Mouse (Mus musculus) midbrain, embryonic 16.5 days (tissue): ENCODE data around the gene Abhd14b. TPM values are rescaled to one million over a fixed set of nuclear protein-coding genes. Genes with fewer than 3 reads are reported as not detected.
A peak's percentile ranks its signal among the peaks of the same experiment; 100 is the strongest.

Experiments used
- ATAC-seq: fragments of 200-750 bp; cut with Nextera tagmentation; 2 replicates; pipeline ENCODE4 v1.8.0; 2017; ENCODE audit warnings: moderate TSS enrichment
- H3K27ac ChIP-seq: fragments of 300-500 bp; sonication (generic); 2 replicates; pipeline ENCODE4 v1.5.1; 2014; ENCODE audit warnings: mild to moderate bottlenecking, low read length, mixed read lengths
- H3K27me3 ChIP-seq: fragments of 300-500 bp; sonication (generic); 2 replicates; pipeline ENCODE4 v1.6.1; 2014; ENCODE audit warnings: low read depth, low read length, mixed read lengths; ENCODE audit not compliant: control insufficient read depth, insufficient read depth
- H3K36me3 ChIP-seq: fragments of 300-500 bp; sonication (generic); 2 replicates; pipeline ENCODE4 v1.6.1; 2014; ENCODE audit warnings: mild to moderate bottlenecking, low read length, moderate library complexity, mixed read lengths; ENCODE audit not compliant: control insufficient read depth, insufficient read depth
- H3K4me1 ChIP-seq: fragments of 300-500 bp; sonication (generic); 2 replicates; pipeline ENCODE4 v1.6.1; 2014; ENCODE audit warnings: mild to moderate bottlenecking, low read length, mixed read lengths; ENCODE audit not compliant: control insufficient read depth, insufficient read depth
- H3K4me2 ChIP-seq: fragments of 300-500 bp; sonication (generic); 2 replicates; pipeline ENCODE4 v1.6.1; 2014; ENCODE audit warnings: mild to moderate bottlenecking, low read length, mixed read lengths
- H3K4me3 ChIP-seq: fragments of 300-500 bp; sonication (generic); 2 replicates; pipeline ENCODE4 v1.5.1; 2014; ENCODE audit warnings: low read depth, mild to moderate bottlenecking, low read length, moderate library complexity, mixed read lengths
- H3K9ac ChIP-seq: fragments of 300-500 bp; sonication (generic); 2 replicates; pipeline ENCODE4 v1.6.1; 2014; ENCODE audit warnings: low read depth, low read length, mixed read lengths
- H3K9me3 ChIP-seq: fragments of 300-500 bp; sonication (generic); replicated peaks from 2 replicates; pipeline ENCODE4 v1.6.1; 2014; ENCODE audit warnings: mild to moderate bottlenecking, low read length, mixed read lengths; ENCODE audit not compliant: control insufficient read depth, poor library complexity, severe bottlenecking
- WGBS: fragments of 180-500 bp; shearing (Covaris S2); extraction: QIAGEN DNeasy Blood & Tissue Kit; methylation state at CpG from one replicate; pipeline ENCODE4 v1.1.7; 2014; 5-methylcytosine and 5-hydroxymethylcytosine counted together
- polyA plus RNA-seq: library from polyadenylated mRNA; unstranded; fragments of >200 nt; fragmentation: Nextera tagmentation; extraction: Ambion mirVana; gene quantifications from 2 replicates; pipeline ENCODE4 v1.2.1, GENCODE M21; 2015

Abhd14b gene
- polyA plus RNA-seq, 1 experiment from 2014 or later: 10.6 TPM

DNA sequence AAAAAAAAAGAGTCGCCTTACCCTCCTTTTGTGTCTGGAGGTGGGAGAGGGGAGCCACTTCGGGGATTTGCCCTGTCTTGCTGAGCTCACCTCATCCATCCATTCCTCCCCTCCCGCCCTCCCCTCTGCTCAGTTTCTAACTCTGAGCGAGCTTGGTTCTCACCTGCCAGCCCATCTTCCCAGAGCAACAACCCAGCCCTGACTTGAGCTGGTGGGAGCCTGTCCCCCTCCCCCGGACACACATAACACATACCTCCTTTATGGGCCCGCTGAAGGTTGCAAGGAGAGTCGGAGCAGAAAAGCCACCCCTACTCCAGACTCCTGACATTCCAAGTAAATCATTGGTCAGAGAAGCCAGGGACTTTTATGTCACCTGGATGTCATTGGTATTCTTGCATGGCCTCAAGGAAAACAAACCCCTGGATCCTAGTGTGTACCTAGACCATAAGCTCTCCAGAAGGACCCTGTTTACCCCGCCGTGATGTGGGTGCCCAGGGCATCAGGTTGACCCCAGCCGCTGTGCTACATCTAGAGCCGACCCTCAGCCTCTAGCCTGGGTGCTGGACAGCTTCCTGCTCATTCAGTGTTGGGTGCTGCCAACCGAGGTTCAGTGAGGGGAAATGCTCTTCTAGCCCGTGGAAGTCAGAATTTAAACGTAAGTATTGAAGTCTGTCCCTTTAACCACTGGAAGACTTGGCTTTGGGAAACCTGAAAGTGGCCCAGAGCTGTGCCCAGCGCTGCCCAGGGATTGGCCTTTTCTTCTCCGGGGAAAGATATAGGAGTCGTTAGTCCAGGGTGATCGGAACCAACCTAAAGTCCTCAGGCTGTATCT lies 26.0 kb upstream of the Abhd14b start:
- Histone ChIP-seq H3K9ac (peak overlapping the region; percentile 57; the same call in 1 of the 2 replicates), H3K4me1 (peaks cover 30% of the 10 kb centered on the region), H3K9me3 (no peaks in the 10 kb centered on the region), H3K27me3 (no peaks in the 10 kb centered on the region; the same call in 1 of the 2 replicates), H3K27ac (peak overlapping the region; percentile 6), H3K4me2 (peak overlapping the region; percentile 41), H3K4me3 (peak overlapping the region; percentile 8; the same call in 1 of the 2 replicates), H3K36me3 (no peaks in the 10 kb centered on the region)
- WGBS: 8% methylated on average over 17 of the region's 18 CpGs
- ATAC-seq: peak; percentile 52

GRCm38 (mm10) chr9:106421865-106422160 lies 25.4 kb upstream of the Abhd14b start:
- Histone ChIP-seq H3K36me3 (no peaks in the 10 kb centered on the region), H3K4me3 (peak overlapping the region; percentile 8; the same call in 1 of the 2 replicates), H3K4me2 (peak overlapping the region; percentile 41), H3K9ac (no peak overlapping the region), H3K27ac (peak overlapping the region; percentile 6; the same call in 1 of the 2 replicates), H3K27me3 (no peaks in the 10 kb centered on the region; the same call in 1 of the 2 replicates), H3K9me3 (no peaks in the 10 kb centered on the region), H3K4me1 (peaks cover 30% of the 10 kb centered on the region)
- 0% methylated on average over 3 of the region's 3 CpGs for WGBS
- ATAC-seq: peak; percentile 75

DNA sequence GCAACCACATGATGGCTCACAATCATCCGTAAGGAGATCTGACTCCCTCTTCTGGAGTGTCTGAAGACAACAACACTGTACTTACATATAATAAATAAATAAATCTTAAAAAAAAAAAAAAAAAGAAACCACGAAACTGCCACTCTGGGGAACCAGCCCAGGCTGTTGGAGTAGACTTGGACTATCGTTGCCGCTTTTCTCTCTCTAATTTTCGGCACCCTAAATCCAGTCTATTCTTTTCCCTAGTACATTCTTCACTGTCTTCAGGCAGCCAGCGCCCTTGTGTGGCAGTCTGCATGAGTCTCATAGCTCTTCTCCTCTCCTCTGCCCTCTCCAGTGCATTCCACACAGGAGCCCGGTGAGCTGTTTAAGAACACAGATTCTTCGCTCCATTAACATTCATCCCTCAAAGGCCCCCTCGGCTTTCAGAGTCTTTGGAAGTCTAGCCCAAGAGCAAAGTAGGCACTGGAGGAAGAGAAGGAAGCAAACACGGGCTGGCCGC lies 18.5 kb upstream of the Abhd14b start:
- Histone ChIP-seq H3K27me3 (no peaks in the 10 kb centered on the region), H3K4me1 (peaks cover 6% of the 10 kb centered on the region), H3K4me2 (peak overlapping the region; percentile 59), H3K9ac (peak overlapping the region; percentile 60), H3K4me3 (peak overlapping the region; percentile 73), H3K36me3 (peaks cover 16% of the 10 kb centered on the region), H3K27ac (peak overlapping the region; percentile 91), H3K9me3 (no peaks in the 10 kb centered on the region)
- WGBS: 8% methylated on average over 11 of the region's 11 CpGs
- peak; percentile 78 for ATAC-seq

- H3K4me3 ChIP-seq: peak within 1 kb of the TSS; percentile 73
- no peaks in the 10 kb centered on the region for H3K27me3 ChIP-seq
- peak within 1 kb of the TSS; percentile 91 for H3K4me2 ChIP-seq
- WGBS: under 1% methylated on average over 55 of the region's 55 CpGs
- peak; percentile 90 for ATAC-seq
- H3K9me3 ChIP-seq: no peaks in the 10 kb centered on the region
- peak within 1 kb of the TSS; percentile 91 for H3K27ac ChIP-seq
- peaks cover 16% of the 10 kb centered on the region for H3K36me3 ChIP-seq
- peak within 1 kb of the TSS; percentile 96 for H3K9ac ChIP-seq
- peaks cover 6% of the 10 kb centered on the region for H3K4me1 ChIP-seq
Observed at GRCm38 (mm10) chr9:106429221-106430014, 17.8 kb upstream of the Abhd14b start, which contains the start of gene Rpl29. Gene Rpl29 (plus strand): TSS chr9:106429454.

- Histone ChIP-seq H3K27me3 (no peaks in the 10 kb centered on the region), H3K9ac (peak overlapping the region; percentile 96), H3K27ac (peak overlapping the region; percentile 91), H3K9me3 (no peaks in the 10 kb centered on the region), H3K4me1 (peaks cover 6% of the 10 kb centered on the region), H3K4me3 (peak overlapping the region; percentile 73), H3K4me2 (peak overlapping the region; percentile 91), H3K36me3 (peaks cover 16% of the 10 kb centered on the region)
- no peak for ATAC-seq
- 1% methylated on average over 4 of the region's 4 CpGs for WGBS
Observed at GRCm38 (mm10) chr9:106430015-106430264, 17.3 kb upstream of the Abhd14b start.

GRCm38 (mm10) chr9:106433389-106433788 lies 13.9 kb upstream of the Abhd14b start:
- Histone ChIP-seq H3K4me3 (no peak overlapping the region), H3K27me3 (no peaks in the 10 kb centered on the region), H3K9ac (no peak overlapping the region), H3K4me1 (peaks cover 14% of the 10 kb centered on the region), H3K9me3 (no peaks in the 10 kb centered on the region), H3K36me3 (peaks cover 16% of the 10 kb centered on the region), H3K4me2 (no peak overlapping the region), H3K27ac (no peak overlapping the region)
- WGBS: 78% methylated on average over 7 of the region's 7 CpGs
- no peak for ATAC-seq

DNA sequence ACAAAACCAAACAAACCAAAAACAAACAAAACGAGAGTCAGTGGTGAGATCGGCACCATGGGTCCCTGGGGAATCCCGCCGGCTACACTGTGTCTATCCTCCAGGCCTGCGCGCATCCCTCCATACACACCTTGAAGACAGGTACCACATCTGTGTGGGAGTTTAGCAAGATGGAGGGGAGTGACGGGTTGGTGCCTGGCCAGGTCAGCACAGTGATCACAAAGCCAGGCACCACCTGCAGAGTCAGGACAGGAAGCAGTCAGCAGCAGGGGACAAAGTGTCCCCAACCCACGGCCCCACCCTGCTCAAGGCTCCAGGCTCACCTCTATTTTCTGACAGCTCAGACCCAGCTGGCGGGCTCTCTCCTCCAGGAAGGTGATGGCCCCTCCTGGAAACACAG lies 10.7 kb upstream of the Abhd14b start:
- no peaks in the 10 kb centered on the region for H3K27me3 ChIP-seq
- no peak overlapping the region for H3K27ac ChIP-seq
- H3K9me3 ChIP-seq: no peaks in the 10 kb centered on the region
- no peak overlapping the region for H3K4me3 ChIP-seq
- peaks cover 14% of the 10 kb centered on the region; the same call in 1 of the 2 replicates for H3K4me1 ChIP-seq
- H3K9ac ChIP-seq: 0 out of 2 replicates have a peak overlapping the region, but pooled peaks have one; percentile 14
- no peak overlapping the region for H3K4me2 ChIP-seq
- peaks cover 16% of the 10 kb centered on the region for H3K36me3 ChIP-seq
- 78% methylated on average over 9 of the region's 9 CpGs for WGBS
- ATAC-seq: no peak

DNA sequence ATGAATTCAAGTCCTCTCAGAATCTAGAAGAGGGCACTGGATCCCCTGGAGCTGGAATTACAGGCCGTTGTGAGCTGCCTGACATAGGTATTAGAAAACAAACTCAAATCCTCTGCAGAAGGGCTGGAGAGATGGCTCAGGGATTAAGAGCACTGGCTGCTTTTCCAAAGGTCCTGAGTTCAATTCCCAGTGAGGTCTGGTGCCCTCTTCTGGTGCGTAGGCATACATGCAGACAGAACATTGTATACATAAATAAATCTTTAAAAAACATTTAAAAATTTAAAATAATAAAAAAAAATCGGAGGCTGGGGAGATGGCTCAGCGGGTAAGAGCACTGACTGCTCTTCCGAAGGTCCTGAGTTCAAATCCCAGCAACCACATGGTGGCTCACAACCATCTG lies 4.6 kb upstream of the Abhd14b start:
- no peak overlapping the region for H3K4me2 ChIP-seq
- no peak overlapping the region for H3K4me3 ChIP-seq
- H3K27ac ChIP-seq: no peak overlapping the region
- H3K9ac ChIP-seq: no peak overlapping the region
- peaks cover 19% of the 10 kb centered on the region for H3K4me1 ChIP-seq
- WGBS: 73% methylated on average over 5 of the region's 5 CpGs
- H3K27me3 ChIP-seq: no peaks in the 10 kb centered on the region
- no peaks in the 10 kb centered on the region for H3K9me3 ChIP-seq
- no peaks in the 10 kb centered on the region for H3K36me3 ChIP-seq
- no peak for ATAC-seq

GRCm38 (mm10) chr9:106444836-106445235 lies 2.4 kb upstream of the Abhd14b start:
- Histone ChIP-seq H3K4me2 (no peak overlapping the region), H3K4me3 (no peak overlapping the region), H3K4me1 (peaks cover 21% of the 10 kb centered on the region), H3K27me3 (no peaks in the 10 kb centered on the region), H3K36me3 (no peaks in the 10 kb centered on the region), H3K9me3 (no peaks in the 10 kb centered on the region), H3K27ac (no peak overlapping the region), H3K9ac (no peak overlapping the region)
- ATAC-seq: no peak
- 75% methylated on average over 4 of the region's 4 CpGs for WGBS
